Mouse (Mus musculus) kidney, embryonic 15.5 days (tissue): Measurements from ENCODE around the gene a. TPM values are rescaled to one million over a fixed set of nuclear protein-coding genes. Genes with fewer than 3 reads are reported as not detected.

ENCODE experiments used
- ATAC-seq: fragments of 200-750 bp; cut with Nextera tagmentation; replicated peaks from 2 replicates; pipeline ENCODE4 v1.8.0; 2017; ENCODE audit warnings: moderate TSS enrichment; ENCODE audit not compliant: low FRiP score
- H3K27ac ChIP-seq: fragments of 300-500 bp; sonication (generic); 2 replicates; pipeline ENCODE4 v1.5.1; 2015; ENCODE audit warnings: mild to moderate bottlenecking, inconsistent platforms
- H3K27me3 ChIP-seq: fragments of 300-500 bp; sonication (generic); 2 replicates; pipeline ENCODE4 v1.6.1; 2015; ENCODE audit warnings: inconsistent platforms
- H3K36me3 ChIP-seq: fragments of 300-500 bp; sonication (generic); 2 replicates; pipeline ENCODE4 v1.6.1; 2015; ENCODE audit warnings: inconsistent platforms
- H3K4me1 ChIP-seq: fragments of 300-500 bp; sonication (generic); 2 replicates; pipeline ENCODE4 v1.6.1; 2015; ENCODE audit warnings: inconsistent platforms
- H3K4me2 ChIP-seq: fragments of 300-500 bp; sonication (generic); 2 replicates; pipeline ENCODE4 v1.6.1; 2015; ENCODE audit warnings: moderate library complexity, mild to moderate bottlenecking, inconsistent platforms
- H3K4me3 ChIP-seq: fragments of 300-500 bp; sonication (generic); replicated peaks from 2 replicates; pipeline ENCODE4 v1.5.1; 2015; ENCODE audit warnings: mild to moderate bottlenecking, inconsistent platforms
- H3K9ac ChIP-seq: fragments of 300-500 bp; sonication (generic); 2 replicates; pipeline ENCODE4 v1.6.1; 2015; ENCODE audit warnings: mild to moderate bottlenecking, inconsistent platforms
- H3K9me3 ChIP-seq: fragments of 300-500 bp; sonication (generic); replicated peaks from 2 replicates; pipeline ENCODE4 v1.6.1; 2016; ENCODE audit warnings: inconsistent platforms
- WGBS: fragments of 180-500 bp; shearing (Covaris S2); methylation state at CpG from one replicate; pipeline ENCODE4 v1.1.7; 2015; ENCODE audit warnings: mixed read lengths; 5-methylcytosine and 5-hydroxymethylcytosine counted together
- polyA plus RNA-seq: library from polyadenylated mRNA; unstranded; fragments of >200 nt; fragmentation: Nextera tagmentation; extraction: Ambion mirVana; gene quantifications from 2 replicates; pipeline ENCODE4 v1.2.1, GENCODE M21; 2015

a gene
- polyA plus RNA-seq, 1 experiment from 2014 or later, result 0.91 TPM

DNA sequence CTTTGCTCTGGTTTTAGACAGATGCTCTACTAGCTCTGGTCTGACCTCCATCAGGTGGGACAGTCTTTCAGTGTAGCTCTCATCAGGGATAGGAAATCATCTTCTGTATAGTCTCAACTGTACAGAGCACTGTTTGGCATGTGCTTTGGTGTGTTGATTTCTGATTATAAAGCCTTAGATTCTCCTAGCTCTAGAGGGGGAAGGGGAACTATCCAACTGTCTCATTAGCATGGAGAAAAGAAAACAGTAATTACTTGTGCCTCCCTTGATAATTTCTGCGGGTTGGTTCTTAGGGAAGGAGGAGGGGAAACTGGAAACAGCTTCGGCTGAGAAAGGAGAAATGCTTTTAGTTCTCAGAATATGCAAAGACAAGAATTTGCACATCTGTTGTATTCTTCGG is 25.9 kb downstream of the a start:
- ATAC-seq, result no peak
- Histone ChIP-seq H3K4me2 (no peak overlapping the region), H3K4me1 (peaks cover 50% of the 10 kb centered on the region), H3K27ac (no peak overlapping the region), H3K27me3 (no peaks in the 10 kb centered on the region), H3K36me3 (peaks cover 2% of the 10 kb centered on the region; the same call in 1 of the 2 replicates), H3K4me3 (no peak overlapping the region), H3K9me3 (no peaks in the 10 kb centered on the region), H3K9ac (no peak overlapping the region)
- WGBS, result 40% methylated on average over 3 of the region's 3 CpGs

DNA sequence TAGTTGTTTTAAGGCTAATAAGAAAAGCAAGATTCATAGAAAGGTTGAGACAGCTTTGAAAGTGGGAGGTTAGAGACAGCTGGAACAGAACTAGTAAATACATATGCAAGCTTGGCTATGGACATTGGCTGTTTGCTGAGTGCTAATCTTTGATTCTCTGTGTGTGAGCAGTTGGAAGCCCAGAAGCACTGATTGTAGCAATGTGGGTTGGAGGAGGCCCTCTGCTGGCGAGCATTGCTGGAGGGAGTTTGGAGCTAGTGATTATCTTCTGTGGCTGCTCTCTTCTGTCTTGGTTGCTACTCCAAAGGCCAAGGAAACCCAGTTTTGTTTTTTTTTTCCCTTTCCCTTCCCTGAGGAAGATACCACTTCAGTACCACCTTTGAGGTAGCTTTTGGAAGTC is 26.6 kb downstream of the a start:
- no peak overlapping the region for H3K4me2 ChIP-seq
- no peak overlapping the region for H3K4me3 ChIP-seq
- H3K27me3 ChIP-seq, result no peaks in the 10 kb centered on the region
- H3K9ac ChIP-seq, result no peak overlapping the region
- H3K4me1 ChIP-seq, result peaks cover 47% of the 10 kb centered on the region
- no peak overlapping the region; the same call in 1 of the 2 replicates for H3K27ac ChIP-seq
- no peaks in the 10 kb centered on the region for H3K9me3 ChIP-seq
- peaks cover 8% of the 10 kb centered on the region; the same call in 1 of the 2 replicates for H3K36me3 ChIP-seq
- WGBS, result 34% methylated on average over 1 of the region's 1 CpGs
- no peak for ATAC-seq

DNA sequence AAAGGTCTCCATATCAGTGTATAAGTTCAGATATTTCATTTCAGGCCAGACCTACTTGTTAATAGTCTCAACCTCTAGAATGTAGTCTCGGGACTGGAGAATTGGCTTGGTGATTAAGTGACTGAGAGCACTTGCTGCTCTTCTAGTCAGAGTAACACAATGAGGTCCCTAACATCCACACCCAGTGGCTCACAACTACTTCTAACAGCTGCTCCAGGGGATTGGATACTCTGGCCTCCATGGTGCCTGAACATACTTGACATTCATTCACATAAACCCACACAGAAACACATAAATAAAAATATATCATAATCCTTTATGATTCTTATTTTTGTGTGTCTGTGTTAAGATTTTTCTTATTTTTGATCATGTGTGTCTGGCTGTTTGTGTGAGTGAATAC is 27.4 kb downstream of the a start:
- no peaks in the 10 kb centered on the region for H3K9me3 ChIP-seq
- H3K4me1 ChIP-seq, result peaks cover 47% of the 10 kb centered on the region
- ATAC-seq, result no peak
- H3K4me3 ChIP-seq, result no peak overlapping the region
- no peaks in the 10 kb centered on the region for H3K27me3 ChIP-seq
- H3K4me2 ChIP-seq, result no peak overlapping the region
- H3K36me3 ChIP-seq, result peaks cover 8% of the 10 kb centered on the region; the same call in 1 of the 2 replicates
- no peak overlapping the region for H3K9ac ChIP-seq
- WGBS, result 63% methylated on average over 1 of the region's 1 CpGs
- 0 out of 2 replicates have a peak overlapping the region, but pooled peaks have one; percentile 13 for H3K27ac ChIP-seq

DNA sequence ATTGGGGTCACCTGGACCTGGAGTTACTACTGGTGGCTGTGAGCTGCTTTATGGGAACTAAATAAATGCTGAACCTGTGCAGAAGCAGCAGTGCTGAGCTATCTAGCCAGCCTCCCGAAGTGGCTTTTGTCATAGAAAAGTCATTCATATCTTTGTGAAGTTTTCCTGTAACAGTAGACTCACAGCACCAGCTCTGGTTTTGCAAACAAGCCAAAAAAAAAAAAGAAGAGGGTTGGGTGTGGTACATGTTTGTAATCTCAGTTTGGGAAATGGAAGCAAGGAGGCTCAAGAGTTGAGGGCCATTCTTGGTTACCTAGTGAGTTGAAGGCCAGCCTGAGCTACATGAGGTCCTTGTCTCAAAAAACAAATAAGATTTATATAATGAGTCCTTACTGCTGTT is 29.1 kb downstream of the a start:
- H3K4me2 ChIP-seq, result no peak overlapping the region
- peaks cover 47% of the 10 kb centered on the region for H3K4me1 ChIP-seq
- WGBS, result 88% methylated on average over 1 of the region's 1 CpGs
- no peak for ATAC-seq
- H3K9me3 ChIP-seq, result no peaks in the 10 kb centered on the region
- H3K27me3 ChIP-seq, result no peaks in the 10 kb centered on the region
- no peak overlapping the region for H3K27ac ChIP-seq
- H3K36me3 ChIP-seq, result peaks cover 8% of the 10 kb centered on the region; the same call in 1 of the 2 replicates
- H3K4me3 ChIP-seq, result no peak overlapping the region
- H3K9ac ChIP-seq, result no peak overlapping the region

DNA sequence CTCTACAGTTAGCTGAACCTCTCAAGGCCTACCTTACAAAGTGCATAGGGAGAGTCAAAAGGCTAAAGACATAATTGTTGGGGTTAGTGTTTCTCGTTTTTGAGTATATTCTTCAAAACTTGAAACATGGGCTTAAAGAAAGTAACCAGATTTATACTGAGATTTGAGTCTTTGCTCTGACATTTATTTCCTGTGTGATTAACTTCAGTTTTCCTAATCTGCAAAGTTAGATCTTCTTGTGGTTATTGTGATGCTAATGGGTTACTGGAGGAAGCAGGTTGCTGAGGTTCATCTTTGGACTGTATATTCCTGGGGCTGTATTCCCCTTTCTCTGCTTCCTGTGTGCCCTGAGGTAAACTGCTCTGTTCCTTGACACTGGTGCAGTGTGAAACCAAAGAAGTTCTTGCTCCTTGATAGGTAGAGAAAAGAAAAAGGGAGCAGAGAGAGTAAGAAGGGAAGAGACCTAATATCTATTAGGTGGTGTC is 34.9 kb downstream of the a start:
- H3K9me3 ChIP-seq, result no peaks in the 10 kb centered on the region
- no peak overlapping the region for H3K4me2 ChIP-seq
- H3K27ac ChIP-seq, result no peak overlapping the region
- H3K36me3 ChIP-seq, result peaks cover 16% of the 10 kb centered on the region; the same call in 1 of the 2 replicates
- ATAC-seq, result no peak
- no peak overlapping the region for H3K9ac ChIP-seq
- H3K4me3 ChIP-seq, result no peak overlapping the region
- peaks cover 5% of the 10 kb centered on the region; the same call in 1 of the 2 replicates for H3K4me1 ChIP-seq
- no peaks in the 10 kb centered on the region for H3K27me3 ChIP-seq
- 74% methylated on average over 1 of the region's 1 CpGs for WGBS

DNA sequence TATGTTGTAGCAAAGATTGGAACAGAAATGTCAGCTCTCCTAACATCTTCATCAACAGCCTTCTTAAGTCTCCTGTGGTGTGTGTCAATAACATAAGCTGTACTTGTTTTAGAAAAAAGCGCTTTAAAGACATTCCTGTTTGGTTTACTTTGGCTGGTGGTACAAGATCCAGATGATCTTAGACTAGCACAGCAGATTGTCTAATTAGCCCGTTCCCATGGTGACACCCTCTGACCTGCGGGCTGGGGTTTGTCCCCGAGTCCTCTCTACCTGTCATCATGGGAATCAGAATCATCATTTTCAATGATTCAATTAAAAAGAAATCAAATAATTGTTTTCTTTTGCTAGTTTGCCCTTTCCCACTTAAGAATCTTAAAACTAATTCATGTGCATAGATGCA is 36.3 kb downstream of the a start:
- Histone ChIP-seq H3K27me3 (no peaks in the 10 kb centered on the region), H3K4me1 (no peaks in the 10 kb centered on the region), H3K27ac (no peak overlapping the region), H3K4me2 (no peak overlapping the region), H3K36me3 (peaks cover 17% of the 10 kb centered on the region; the same call in 1 of the 2 replicates), H3K4me3 (no peak overlapping the region), H3K9ac (no peak overlapping the region), H3K9me3 (no peaks in the 10 kb centered on the region)
- 74% methylated on average over 4 of the region's 4 CpGs for WGBS
- ATAC-seq, result no peak

DNA sequence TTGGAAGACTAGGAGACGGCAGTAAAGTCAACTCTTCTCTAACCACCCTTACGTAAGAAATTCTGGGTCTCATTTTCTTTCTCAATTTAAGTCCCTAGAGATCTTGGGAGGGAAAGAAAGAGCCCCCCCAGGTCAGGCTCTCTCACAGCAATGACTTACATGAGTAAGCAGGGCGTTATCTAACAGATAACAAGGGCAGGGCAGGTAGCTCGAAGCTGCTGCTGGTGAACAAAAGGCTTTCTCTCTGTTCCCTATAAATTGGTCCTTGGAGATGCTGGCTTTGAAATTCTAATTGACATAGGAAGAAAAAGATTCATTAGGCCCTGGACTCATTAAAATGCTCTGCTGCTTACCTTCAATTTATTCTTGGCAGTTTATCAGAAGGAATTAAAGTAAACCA is 41.3 kb downstream of the a start:
- Histone ChIP-seq H3K36me3 (peaks cover 23% of the 10 kb centered on the region), H3K4me3 (no peak overlapping the region), H3K27ac (no peak overlapping the region), H3K9ac (no peak overlapping the region), H3K9me3 (no peaks in the 10 kb centered on the region), H3K4me2 (no peak overlapping the region), H3K27me3 (no peaks in the 10 kb centered on the region), H3K4me1 (no peaks in the 10 kb centered on the region)
- WGBS, result 79% methylated on average over 4 of the region's 4 CpGs
- ATAC-seq, result no peak

DNA sequence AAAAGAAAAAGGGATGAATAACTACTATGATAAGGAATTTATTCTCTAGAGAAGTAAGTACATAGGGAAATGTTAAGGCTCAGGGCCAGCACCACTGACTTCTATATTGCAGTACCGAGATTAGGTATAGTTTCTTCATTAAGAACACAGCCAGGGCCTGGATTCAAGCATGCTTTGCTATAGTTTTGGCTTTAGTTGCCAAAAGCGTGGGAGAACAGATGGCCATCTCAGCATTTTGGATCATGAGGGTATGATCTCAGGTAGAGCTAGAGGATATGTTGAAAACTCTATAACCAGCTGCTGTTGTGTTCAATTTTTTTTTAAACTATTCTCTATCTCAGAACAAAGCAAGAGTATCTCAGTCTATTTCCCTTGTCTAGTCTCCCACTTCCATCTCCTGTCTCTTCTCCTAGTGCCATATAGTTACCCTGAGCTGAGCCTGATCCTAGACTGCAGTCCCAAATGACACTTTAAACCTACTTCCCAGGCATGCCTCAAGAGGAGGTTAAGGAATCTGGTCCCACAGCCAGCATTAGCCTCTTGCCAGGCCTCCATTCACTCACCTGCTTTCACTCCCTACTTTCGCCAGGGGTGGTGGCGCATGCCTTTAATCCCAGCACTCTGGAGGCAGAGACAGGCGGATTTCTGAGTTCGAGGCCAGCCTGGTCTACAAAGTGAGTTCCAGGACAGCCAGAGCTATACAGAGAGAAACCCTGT is 43.1 kb downstream of the a start:
- H3K27me3 ChIP-seq, result no peaks in the 10 kb centered on the region
- ATAC-seq, result no peak
- peaks cover 25% of the 10 kb centered on the region for H3K36me3 ChIP-seq
- no peak overlapping the region for H3K4me2 ChIP-seq
- H3K4me1 ChIP-seq, result no peaks in the 10 kb centered on the region
- H3K9me3 ChIP-seq, result no peaks in the 10 kb centered on the region; the same call in 1 of the 2 replicates
- no peak overlapping the region for H3K27ac ChIP-seq
- WGBS, result 93% methylated on average over 6 of the region's 6 CpGs
- H3K9ac ChIP-seq, result no peak overlapping the region
- no peak overlapping the region for H3K4me3 ChIP-seq

DNA sequence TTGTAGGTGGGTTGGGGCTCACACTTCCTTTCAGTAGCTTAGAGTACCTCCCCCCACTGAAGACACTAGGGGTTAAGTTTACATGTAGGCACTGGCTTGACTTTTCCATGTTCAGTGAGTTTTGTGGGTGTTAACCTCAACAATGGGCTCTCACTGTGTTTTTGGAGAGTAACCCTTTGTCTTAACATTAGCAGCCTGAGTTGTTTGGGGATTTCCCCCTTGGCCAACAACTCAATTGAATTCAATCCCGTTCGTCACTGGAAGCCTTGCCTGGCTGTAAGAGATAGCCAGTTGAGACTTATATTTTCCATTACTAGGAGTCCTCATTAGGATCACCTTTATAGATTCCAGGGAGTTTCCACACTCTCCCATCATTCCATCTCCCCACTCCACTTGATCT is 45.3 kb downstream of the a start:
- H3K9ac ChIP-seq, result no peak overlapping the region
- no peaks in the 10 kb centered on the region for H3K27me3 ChIP-seq
- H3K9me3 ChIP-seq, result peaks cover 9% of the 10 kb centered on the region
- H3K4me2 ChIP-seq, result no peak overlapping the region
- 97% methylated on average over 2 of the region's 2 CpGs for WGBS
- no peak overlapping the region for H3K4me3 ChIP-seq
- H3K27ac ChIP-seq, result no peak overlapping the region
- ATAC-seq, result no peak
- peaks cover 21% of the 10 kb centered on the region for H3K36me3 ChIP-seq
- no peaks in the 10 kb centered on the region for H3K4me1 ChIP-seq

DNA sequence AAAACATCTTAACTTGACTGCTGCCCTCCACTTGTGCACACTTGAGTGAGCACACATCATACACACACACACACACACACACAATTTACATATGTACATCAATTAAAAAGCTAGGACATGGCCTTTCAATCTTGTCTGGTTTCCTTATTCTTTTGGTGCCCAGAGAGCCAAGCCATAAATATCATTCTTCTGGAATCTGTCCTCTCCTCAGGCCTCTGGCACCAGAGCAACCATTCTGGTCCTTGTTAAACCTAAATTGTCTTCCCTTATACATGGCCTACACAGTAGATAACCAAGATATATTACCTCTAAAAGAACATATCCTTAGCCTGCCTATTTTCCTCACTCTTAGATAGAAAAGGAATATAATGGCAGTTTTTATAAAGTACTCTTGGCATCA is 56.9 kb downstream of the a start:
- ATAC-seq, result no peak
- Histone ChIP-seq H3K4me3 (no peak overlapping the region), H3K4me2 (no peak overlapping the region), H3K4me1 (no peaks in the 10 kb centered on the region), H3K27me3 (no peaks in the 10 kb centered on the region), H3K36me3 (peaks cover 32% of the 10 kb centered on the region), H3K9ac (no peak overlapping the region), H3K27ac (no peak overlapping the region), H3K9me3 (no peaks in the 10 kb centered on the region)

DNA sequence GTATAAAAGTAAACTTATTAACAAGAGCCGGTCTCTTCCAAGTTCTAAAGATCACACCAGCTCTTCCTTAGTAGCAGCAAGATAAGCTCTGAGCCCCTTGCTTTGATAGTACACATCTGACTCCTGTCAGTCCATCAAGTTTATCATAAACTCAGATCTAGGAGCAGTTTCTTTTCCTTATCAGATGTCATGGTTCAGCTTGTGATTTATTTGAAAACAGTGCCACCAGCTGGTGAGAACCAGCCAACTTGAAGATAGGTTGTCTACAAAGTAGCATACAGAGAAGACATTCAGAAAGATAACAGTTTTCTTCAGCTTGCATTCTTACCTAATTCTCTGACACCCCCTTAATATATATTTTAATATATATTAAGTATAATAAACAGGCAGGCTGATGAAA is 64.2 kb downstream of the a start:
- Histone ChIP-seq H3K4me3 (no peak overlapping the region), H3K9ac (no peak overlapping the region), H3K27ac (no peak overlapping the region), H3K9me3 (no peaks in the 10 kb centered on the region), H3K27me3 (no peaks in the 10 kb centered on the region), H3K4me1 (no peaks in the 10 kb centered on the region), H3K36me3 (peaks cover 43% of the 10 kb centered on the region), H3K4me2 (no peak overlapping the region)
- ATAC-seq, result no peak
- WGBS, result 76% methylated on average over 1 of the region's 1 CpGs

DNA sequence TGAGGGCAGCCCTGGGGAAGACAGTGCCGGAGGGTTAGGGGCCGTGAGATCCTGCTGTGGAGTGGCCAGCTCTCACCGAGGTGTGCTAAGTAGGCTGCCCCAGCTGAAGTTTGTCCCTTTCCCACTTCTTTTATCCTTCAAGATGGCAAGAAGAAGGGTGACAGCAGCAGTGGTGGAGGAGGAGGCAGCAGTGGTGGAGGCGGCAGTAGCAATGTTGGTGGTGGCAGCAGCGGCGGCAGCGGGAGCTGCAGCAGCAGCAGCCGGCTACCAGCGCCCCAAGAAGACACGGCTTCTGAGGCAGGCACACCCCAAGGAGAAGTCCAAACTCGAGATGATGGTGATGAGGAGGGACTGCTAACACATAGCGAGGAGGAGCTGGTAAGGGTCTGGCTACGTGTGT is 72.5 kb downstream of the a start:
- Histone ChIP-seq H3K27me3 (no peaks in the 10 kb centered on the region), H3K4me1 (no peaks in the 10 kb centered on the region), H3K9me3 (no peaks in the 10 kb centered on the region), H3K36me3 (peaks cover 98% of the 10 kb centered on the region), H3K9ac (no peak overlapping the region), H3K4me2 (no peak overlapping the region), H3K27ac (no peak overlapping the region), H3K4me3 (no peak overlapping the region)
- no peak for ATAC-seq
- 93% methylated on average over 13 of the region's 13 CpGs for WGBS

DNA sequence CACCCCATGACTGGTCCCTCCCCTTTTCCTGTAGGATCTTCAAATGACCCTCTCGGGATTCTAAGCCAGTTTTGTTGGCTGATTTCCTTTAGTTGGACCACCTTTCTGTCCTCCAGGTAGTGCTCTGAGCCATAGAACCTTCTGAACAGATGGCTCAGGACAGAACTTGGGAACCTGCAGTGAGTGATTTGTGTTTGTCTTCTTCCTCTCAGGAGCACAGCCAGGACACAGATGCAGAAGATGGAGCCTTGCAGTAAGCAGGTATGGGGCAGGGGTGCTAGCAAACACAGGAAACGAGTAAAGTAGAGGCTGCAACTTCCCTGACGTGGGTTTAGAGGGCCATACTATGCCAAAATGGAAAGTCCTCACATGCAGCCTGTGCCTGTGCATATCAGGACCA is 74.5 kb downstream of the a start:
- Histone ChIP-seq H3K4me3 (no peak overlapping the region), H3K4me1 (no peaks in the 10 kb centered on the region), H3K27me3 (no peaks in the 10 kb centered on the region), H3K27ac (no peak overlapping the region), H3K4me2 (no peak overlapping the region), H3K9me3 (no peaks in the 10 kb centered on the region), H3K9ac (no peak overlapping the region), H3K36me3 (peaks cover 100% of the 10 kb centered on the region)
- no peak for ATAC-seq
- WGBS, result 66% methylated on average over 3 of the region's 3 CpGs
